Mouse (Mus musculus): ENCODE measurements around the gene Cped1. TPM values are rescaled to one million over a fixed set of nuclear protein-coding genes. Genes with fewer than 3 reads are reported as not detected.

Gene Cped1
- total and polyA plus RNA-seq, 3 experiments = not detected

- Histone ChIP-seq H3K27ac (ENCODE audit: control insufficient read depth, low read depth, low read length) (no peak overlapping the region), H3K79me2 (ENCODE audit: control insufficient read depth, insufficient read depth, low read length, poor library complexity) (no peaks in the 10 kb centered on the region), H3K27me3 (ENCODE audit: control insufficient read depth in 1 of 2, insufficient read depth in 2 of 2, low read length in 2 of 2) (no peaks in the 10 kb centered on the region; a peak in 1 of 4 replicates), H3K4me1 (ENCODE audit: control insufficient read depth in 1 of 2, insufficient read depth in 2 of 2, low read length in 2 of 2) (no peaks in the 10 kb centered on the region), H3K9me3 (replicated peaks; ENCODE audit: insufficient read depth, low read length) (no peaks in the 10 kb centered on the region), H3K9ac (ENCODE audit: control insufficient read depth, low read depth, low read length, poor library complexity, severe bottlenecking) (no peak overlapping the region), H3K36me3 (ENCODE audit: control insufficient read depth in 1 of 2, insufficient read depth in 2 of 2, low read length in 2 of 2) (no peaks in the 10 kb centered on the region), H3K4me3 (ENCODE audit: control insufficient read depth in 1 of 2, insufficient read depth in 1 of 2, low read depth in 2 of 2, low read length in 2 of 2) (no peak overlapping the region)
- DNase-seq (ENCODE audit: low read depth, low spot score) = no peak
- no peak for TF ChIP-seq CHD1 (IDR thresholded peaks at IDR 0.05; ENCODE audit: low read depth, low read length)
- no peak for TF ChIP-seq ETS1 (IDR thresholded peaks at IDR 0.05; ENCODE audit: low read depth, low read length)
- TF ChIP-seq KAT2A (conservative IDR thresholded peaks at IDR 0.05; ENCODE audit: low read depth, low read length) = no peak
- no peak for TF ChIP-seq UBTF (IDR thresholded peaks at IDR 0.05; ENCODE audit: borderline replicate concordance, insufficient read depth, low read depth, low read length)
- no peak for TF ChIP-seq ZMIZ1 (IDR thresholded peaks at IDR 0.05; ENCODE audit: low read depth, low read length)
- TF ChIP-seq MEF2A (IDR thresholded peaks at IDR 0.05; ENCODE audit: extremely low read depth, insufficient replicate concordance, low read depth, low read length, poor library complexity, severe bottlenecking) = no peak
- no peak for TF ChIP-seq RAD21 (IDR thresholded peaks at IDR 0.05; ENCODE audit: low read depth, low read length)
- TF ChIP-seq GATA1 (IDR thresholded peaks at IDR 0.05; ENCODE audit: low read depth, low read length) = no peak
- TF ChIP-seq ZC3H11A (IDR thresholded peaks at IDR 0.05; ENCODE audit: low read depth, low read length) = no peak
- no peak for TF ChIP-seq CHD2 (IDR thresholded peaks at IDR 0.05; ENCODE audit: low read length)
- TF ChIP-seq ZNF384 (IDR thresholded peaks at IDR 0.05; ENCODE audit: low read depth, low read length) = no peak
- TF ChIP-seq TBP (IDR thresholded peaks at IDR 0.05; ENCODE audit: low read depth, low read length) = no peak
- TF ChIP-seq BHLHE40 (IDR thresholded peaks at IDR 0.05; ENCODE audit: borderline replicate concordance, low read depth, low read length) = no peak
- TF ChIP-seq POLR2AphosphoS2 (IDR thresholded peaks at IDR 0.05; ENCODE audit: low read length) = no peak
- TF ChIP-seq MAZ (IDR thresholded peaks at IDR 0.05; ENCODE audit: low read depth, low read length) = no peak
Measured at GRCm38 (mm10) chr6:22020696-22021095, 35.0 kb downstream of the Cped1 start.

GRCm38 (mm10) chr6:22021315-22021714 lies 35.6 kb downstream of the Cped1 start:
- TF ChIP-seq POLR2AphosphoS2 (IDR thresholded peaks at IDR 0.05; ENCODE audit: low read length) = no peak
- TF ChIP-seq USF2 (IDR thresholded peaks at IDR 0.05; ENCODE audit: borderline replicate concordance in 1 of 2, insufficient read depth in 1 of 2, low read depth in 1 of 2, low read length in 2 of 2) = no peak
- no peak for DNase-seq (ENCODE audit: low read depth, low spot score)
- Histone ChIP-seq H3K9me3 (replicated peaks; ENCODE audit: insufficient read depth, low read length) (no peaks in the 10 kb centered on the region), H3K4me3 (ENCODE audit: control insufficient read depth in 1 of 2, insufficient read depth in 1 of 2, low read depth in 2 of 2, low read length in 2 of 2) (no peak overlapping the region), H3K36me3 (ENCODE audit: control insufficient read depth in 1 of 2, insufficient read depth in 2 of 2, low read length in 2 of 2) (no peaks in the 10 kb centered on the region), H3K27me3 (ENCODE audit: control insufficient read depth in 1 of 2, insufficient read depth in 2 of 2, low read length in 2 of 2) (no peaks in the 10 kb centered on the region; a peak in 1 of 4 replicates), H3K4me1 (ENCODE audit: control insufficient read depth in 1 of 2, insufficient read depth in 2 of 2, low read length in 2 of 2) (no peaks in the 10 kb centered on the region), H3K79me2 (ENCODE audit: control insufficient read depth, insufficient read depth, low read length, poor library complexity) (no peaks in the 10 kb centered on the region), H3K27ac (ENCODE audit: control insufficient read depth, low read depth, low read length) (no peak overlapping the region), H3K9ac (ENCODE audit: control insufficient read depth, low read depth, low read length, poor library complexity, severe bottlenecking) (no peak overlapping the region)
